In the genomic region with DNA sequence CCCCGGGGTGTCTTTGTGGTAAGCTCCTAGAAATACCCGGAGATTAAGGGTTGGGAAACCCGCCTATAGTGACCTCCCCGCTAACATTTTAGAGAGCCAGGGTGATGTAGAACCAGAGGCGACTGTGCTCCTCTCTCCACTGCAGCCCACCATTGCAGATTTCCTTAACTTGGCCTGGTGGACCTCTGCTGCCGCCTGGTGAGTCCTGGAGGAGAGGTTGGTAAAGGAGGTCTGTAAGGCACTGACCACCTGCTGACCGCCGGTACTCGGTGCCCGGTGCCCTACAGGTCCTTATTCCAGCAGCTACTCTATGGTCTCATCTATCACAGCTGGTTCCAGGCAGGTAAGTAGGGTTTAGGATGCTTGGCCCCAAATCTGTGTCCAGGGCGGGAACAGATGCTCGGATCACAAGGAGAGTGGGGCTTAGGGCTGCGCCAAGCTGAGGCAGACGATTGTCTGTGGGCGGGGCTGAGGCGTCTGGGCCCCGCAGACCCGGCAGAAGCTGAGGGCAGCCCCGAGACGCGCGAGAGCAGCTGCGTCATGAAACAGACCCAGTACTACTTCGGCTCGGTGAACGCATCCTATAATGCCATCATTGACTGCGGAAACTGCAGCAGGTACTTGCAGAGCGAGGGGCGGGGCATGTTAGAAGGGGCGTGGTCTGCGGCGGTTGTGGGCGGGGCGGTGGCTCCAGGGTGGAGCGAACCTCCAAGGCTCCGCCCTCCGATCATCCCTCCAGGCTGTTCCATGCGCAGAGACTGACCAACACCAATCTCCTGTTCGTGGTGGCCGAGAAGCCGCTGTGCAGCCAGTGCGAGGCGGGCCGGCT, we compare ENCODE assay signal across 8 mouse cellular contexts. TPM values are rescaled to one million over a fixed set of nuclear protein-coding genes. Genes with fewer than 3 reads are reported as not detected.
DNase-seq lines count a peak whose midpoint lies in the region; ATAC-seq lines count a peak whose summit lies in the region.

No protein-coding gene starts in this region.

- peak; percentile 56 for DNase-seq in cerebellum, adult 11-12 months
- DNase-seq in cerebellum, adult 9-10 months = no peak
- peak; percentile 76 for DNase-seq in embryonic facial prominence, embryonic 11.5 days (ENCODE audit: low spot score)
- DNase-seq in heart, embryonic 10.5 days (ENCODE audit: low spot score) = peak; percentile 94
- DNase-seq in kidney, adult 8-10 months = peak; percentile 76 to 83
- DNase-seq in liver, embryonic 11.5 days (ENCODE audit: low spot score) = peak; percentile 93
- DNase-seq in spleen, postnatal 10 days (ENCODE audit: low spot score in 2 of 2) = peak; percentile 69 to 87

- H3K27ac ChIP-seq in embryonic facial prominence, embryonic 11.5 days (replicated peaks; ENCODE audit: low read depth, low read length) = no peak overlapping the region
- peak overlapping the region; percentile 44; the same call in 1 of the 2 replicates for H3K27ac ChIP-seq in heart, embryonic 10.5 days
- H3K27ac ChIP-seq in liver, embryonic 11.5 days (ENCODE audit: low read depth, low read length) = no peak overlapping the region

- peaks cover 23% of the 10 kb centered on the region for H3K27me3 ChIP-seq in embryonic facial prominence, embryonic 11.5 days (ENCODE audit: control insufficient read depth, insufficient read depth, low read length)
- H3K27me3 ChIP-seq in heart, embryonic 10.5 days (ENCODE audit: insufficient read depth, poor library complexity, severe bottlenecking) = peaks cover 55% of the 10 kb centered on the region
- H3K27me3 ChIP-seq in liver, embryonic 11.5 days (replicated peaks; ENCODE audit: control insufficient read depth, insufficient read depth, low read length) = peaks cover 35% of the 10 kb centered on the region

- H3K9me3 ChIP-seq in embryonic facial prominence, embryonic 11.5 days (replicated peaks; ENCODE audit: control insufficient read depth, low read length) = no peaks in the 10 kb centered on the region
- no peaks in the 10 kb centered on the region for H3K9me3 ChIP-seq in heart, embryonic 10.5 days
- H3K9me3 ChIP-seq in liver, embryonic 11.5 days (ENCODE audit: control insufficient read depth, low read length) = no peaks in the 10 kb centered on the region

- H3K9ac ChIP-seq in embryonic facial prominence, embryonic 11.5 days (replicated peaks; ENCODE audit: low read length) = peak overlapping the region; percentile 40; the same call in 1 of the 2 replicates
- peak overlapping the region; percentile 34; the same call in 1 of the 2 replicates for H3K9ac ChIP-seq in liver, embryonic 11.5 days (ENCODE audit: low read depth, low read length)

- peak; percentile 57; the same call in 1 of the 2 replicates for ATAC-seq in embryonic facial prominence, embryonic 11.5 days (replicated peaks; ENCODE audit: insufficient number of reproducible peaks, low FRiP score, low TSS enrichment, low read depth)
- peak; percentile 78 for ATAC-seq in liver, embryonic 11.5 days (replicated peaks; ENCODE audit: low FRiP score)
- 0 out of 2 replicates have a peak, but pooled peaks have one; percentile 19 for ATAC-seq in monocyte, adult 5-6 weeks (replicated peaks; ENCODE audit: insufficient number of reproducible peaks, low FRiP score, low TSS enrichment, poor library complexity, severe bottlenecking)

- peak overlapping the region; percentile 32 for H3K4me3 ChIP-seq in embryonic facial prominence, embryonic 11.5 days (ENCODE audit: low read depth, low read length)
- H3K4me3 ChIP-seq in heart, embryonic 10.5 days = peak overlapping the region; percentile 58
- peak overlapping the region; percentile 53 for H3K4me3 ChIP-seq in liver, embryonic 11.5 days (ENCODE audit: low read depth, low read length)

- peaks cover 5% of the 10 kb centered on the region for H3K4me1 ChIP-seq in embryonic facial prominence, embryonic 11.5 days (ENCODE audit: control insufficient read depth, insufficient read depth, low read length)
- H3K4me1 ChIP-seq in heart, embryonic 10.5 days = peaks cover 49% of the 10 kb centered on the region
- peaks cover 14% of the 10 kb centered on the region for H3K4me1 ChIP-seq in liver, embryonic 11.5 days (replicated peaks; ENCODE audit: control insufficient read depth, insufficient read depth, low read length)

- WGBS in embryonic facial prominence, embryonic 11.5 days = 6% methylated on average over 44 of the region's 44 CpGs
- 9% methylated on average over 44 of the region's 44 CpGs for WGBS in heart, embryonic 10.5 days
- WGBS in liver, embryonic 11.5 days = 6% methylated on average over 42 of the region's 44 CpGs

- H3K4me2 ChIP-seq in embryonic facial prominence, embryonic 11.5 days (ENCODE audit: low read depth, low read length) = peak overlapping the region; percentile 69
- H3K4me2 ChIP-seq in liver, embryonic 11.5 days = peak overlapping the region; percentile 88

- H3K36me3 ChIP-seq in embryonic facial prominence, embryonic 11.5 days (replicated peaks; ENCODE audit: control insufficient read depth, insufficient read depth, low read depth, low read length) = no peaks in the 10 kb centered on the region
- H3K36me3 ChIP-seq in heart, embryonic 10.5 days = peaks cover 37% of the 10 kb centered on the region
- H3K36me3 ChIP-seq in liver, embryonic 11.5 days (ENCODE audit: control insufficient read depth, insufficient read depth, low read length) = no peaks in the 10 kb centered on the region

RNA-seq across cellular contexts. Expression of a gene that starts 7.3 kb away (rescaled TPM):
- polyA plus RNA-seq in embryonic facial prominence, embryonic 11.5 days (2014; fragmentation: Nextera tagmentation; extraction: Ambion mirVana) = 43.3 and 49.7 TPM in 2 replicates
- polyA plus RNA-seq in heart, embryonic 10.5 days (2016; fragmentation: Nextera tagmentation; extraction: Ambion mirVana) = 42.7 and 46.8 TPM in 2 replicates
- polyA plus RNA-seq in liver, embryonic 11.5 days (2014; fragmentation: Nextera tagmentation; extraction: Ambion mirVana) = 35.4 and 35.9 TPM in 2 replicates
- 19.0 to 26.5 TPM (median 21.7 TPM) in 3 replicates for total RNA-seq in monocyte, adult 5-6 weeks (2017)

RNA-seq across cellular contexts. Expression of a gene that starts 15.6 kb away (rescaled TPM):
- polyA plus RNA-seq in embryonic facial prominence, embryonic 11.5 days (2014; fragmentation: Nextera tagmentation; extraction: Ambion mirVana) = 14.3 and 18.9 TPM in 2 replicates
- 24.1 and 24.5 TPM in 2 replicates for polyA plus RNA-seq in heart, embryonic 10.5 days (2016; fragmentation: Nextera tagmentation; extraction: Ambion mirVana)
- polyA plus RNA-seq in liver, embryonic 11.5 days (2014; fragmentation: Nextera tagmentation; extraction: Ambion mirVana) = 28.9 and 31.0 TPM in 2 replicates
- total RNA-seq in monocyte, adult 5-6 weeks (2017) = 8.0 to 27.2 TPM (median 14.4 TPM) in 3 replicates

RNA-seq across cellular contexts. Expression of a gene that starts 15.6 kb away (rescaled TPM):
- polyA plus RNA-seq in embryonic facial prominence, embryonic 11.5 days (2014; fragmentation: Nextera tagmentation; extraction: Ambion mirVana) = 39.2 and 41.9 TPM in 2 replicates
- 28.3 and 33.1 TPM in 2 replicates for polyA plus RNA-seq in heart, embryonic 10.5 days (2016; fragmentation: Nextera tagmentation; extraction: Ambion mirVana)
- 26.5 and 31.3 TPM in 2 replicates for polyA plus RNA-seq in liver, embryonic 11.5 days (2014; fragmentation: Nextera tagmentation; extraction: Ambion mirVana)
- total RNA-seq in monocyte, adult 5-6 weeks (2017) = 17.4 to 20.5 TPM (median 18.7 TPM) in 3 replicates

RNA-seq across cellular contexts. Expression of a gene that starts 20.7 kb away (rescaled TPM):
- 0.93 and 1.1 TPM in 2 replicates for polyA plus RNA-seq in embryonic facial prominence, embryonic 11.5 days (2014; fragmentation: Nextera tagmentation; extraction: Ambion mirVana)
- 0.17 TPM in 1 of 2 replicates, not detected in the other for polyA plus RNA-seq in heart, embryonic 10.5 days (2016; fragmentation: Nextera tagmentation; extraction: Ambion mirVana)
- polyA plus RNA-seq in liver, embryonic 11.5 days (2014; fragmentation: Nextera tagmentation; extraction: Ambion mirVana) = 0.10 and 0.35 TPM in 2 replicates
- 3.2 to 4.0 TPM in 2 of 3 replicates, not detected in the other for total RNA-seq in monocyte, adult 5-6 weeks (2017)

RNA-seq across cellular contexts. Expression of a gene that starts 24.9 kb away (rescaled TPM):
- polyA plus RNA-seq in embryonic facial prominence, embryonic 11.5 days (2014; fragmentation: Nextera tagmentation; extraction: Ambion mirVana) = 42.4 and 43.3 TPM in 2 replicates
- polyA plus RNA-seq in heart, embryonic 10.5 days (2016; fragmentation: Nextera tagmentation; extraction: Ambion mirVana) = 50.5 and 51.7 TPM in 2 replicates
- polyA plus RNA-seq in liver, embryonic 11.5 days (2014; fragmentation: Nextera tagmentation; extraction: Ambion mirVana) = 31.2 and 37.0 TPM in 2 replicates
- 67.8 to 117 TPM (median 83.9 TPM) in 3 replicates for total RNA-seq in monocyte, adult 5-6 weeks (2017)

Comparison
In these comparisons a context has a peak if more than half of its experiments do, and no peak if none do; other contexts are left out.
1. ATAC-seq: peak in every context shown above with its lines; median percentile 78 in liver, embryonic 11.5 days; 57 in embryonic facial prominence, embryonic 11.5 days; 19 in monocyte, adult 5-6 weeks.